Mouse (Mus musculus): ENCODE data around the gene Oas1h. TPM values are rescaled to one million over a fixed set of nuclear protein-coding genes. Genes with fewer than 3 reads are reported as not detected.
"Not testable (repeated sequence)": the region's sequence is repeated elsewhere in the genome, so short reads cannot be mapped to it uniquely, and the experiment has no call there.

The Oas1h gene
- polyA plus RNA-seq, 1 experiment from 2014 or later = not detected

DNA sequence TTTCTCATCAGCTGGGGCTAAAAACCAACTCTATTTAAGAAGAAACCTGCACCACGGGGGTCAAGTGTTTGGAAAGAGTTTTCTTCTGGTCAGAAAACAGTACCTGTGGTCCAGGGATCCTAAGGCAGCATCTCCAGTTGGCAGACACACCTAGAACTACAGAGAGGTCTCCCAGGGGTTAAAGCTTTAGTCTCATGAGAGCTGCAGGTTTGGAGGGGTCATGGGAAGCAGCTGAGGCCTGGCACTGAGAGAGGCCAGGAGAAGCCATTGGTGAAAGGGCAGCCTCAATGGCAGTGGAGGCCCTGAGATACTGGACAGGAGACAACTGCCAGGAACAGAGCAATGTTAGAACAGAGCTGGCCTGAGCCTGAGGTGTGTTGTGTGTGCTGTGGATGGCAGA, 39.4 kb downstream of the Oas1h start:
- WGBS = 33% methylated on average over 1 of the region's 1 CpGs
- TF ChIP-seq EP300 (optimal IDR thresholded peaks at IDR 0.05) = no peak
- TF ChIP-seq CTCF (IDR thresholded peaks at IDR 0.05; ENCODE audit: low read depth) = no peak
- no peak overlapping the region for H3K9ac ChIP-seq (ENCODE audit: low read length)
- ATAC-seq (ENCODE audit: low FRiP score, low TSS enrichment) (no peak), DNase-seq (ENCODE audit: low spot score) (no peak)
- no peaks in the 10 kb centered on the region for H3K27me3 ChIP-seq (ENCODE audit: control insufficient read depth, insufficient read depth, low read length)
- no peaks in the 10 kb centered on the region for H3K9me3 ChIP-seq (ENCODE audit: control insufficient read depth, low read length)
- H3K36me3 ChIP-seq (ENCODE audit: control insufficient read depth, insufficient read depth, low read length) = no peaks in the 10 kb centered on the region
- H3K4me1 ChIP-seq (replicated peaks; ENCODE audit: control insufficient read depth, insufficient read depth) = no peaks in the 10 kb centered on the region
- H3K27ac ChIP-seq (replicated peaks) = no peak overlapping the region
- no peak overlapping the region for H3K4me2 ChIP-seq (replicated peaks; ENCODE audit: low read depth)
- H3K4me3 ChIP-seq (ENCODE audit: low read depth, low read length) = no peak overlapping the region

DNA sequence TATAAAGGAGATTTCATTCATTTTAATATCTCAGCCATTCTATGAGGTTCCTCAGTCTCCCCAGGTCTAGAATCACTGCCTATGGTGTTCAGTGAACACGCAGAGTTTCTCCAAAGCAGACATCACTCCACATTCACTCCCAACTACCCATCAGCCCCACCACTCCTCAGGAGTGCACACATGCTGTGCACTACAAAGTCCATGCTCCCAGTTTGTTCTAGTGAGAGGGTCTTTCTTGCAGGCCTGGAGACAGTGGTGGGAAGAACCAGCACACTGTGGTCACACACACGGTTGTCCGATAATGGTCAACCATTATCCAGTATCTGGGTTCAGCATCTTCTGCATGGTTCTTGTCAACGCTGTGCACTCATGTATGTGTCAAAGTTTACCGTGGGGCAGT, 40.8 kb downstream of the Oas1h start:
- TF ChIP-seq EP300 (optimal IDR thresholded peaks at IDR 0.05) = no peak
- TF ChIP-seq CTCF (IDR thresholded peaks at IDR 0.05; ENCODE audit: low read depth) = no peak
- WGBS = 88% methylated on average over 5 of the region's 5 CpGs
- no peak overlapping the region for H3K4me2 ChIP-seq (replicated peaks; ENCODE audit: low read depth)
- no peaks in the 10 kb centered on the region for H3K4me1 ChIP-seq (replicated peaks; ENCODE audit: control insufficient read depth, insufficient read depth)
- no peaks in the 10 kb centered on the region for H3K27me3 ChIP-seq (ENCODE audit: control insufficient read depth, insufficient read depth, low read length)
- no peak overlapping the region for H3K4me3 ChIP-seq (ENCODE audit: low read depth, low read length)
- no peak for ATAC-seq (ENCODE audit: low FRiP score, low TSS enrichment)
- H3K9ac ChIP-seq (ENCODE audit: low read length) = no peak overlapping the region
- no peaks in the 10 kb centered on the region for H3K36me3 ChIP-seq (ENCODE audit: control insufficient read depth, insufficient read depth, low read length)
- no peak for DNase-seq (ENCODE audit: low spot score)
- no peaks in the 10 kb centered on the region for H3K9me3 ChIP-seq (ENCODE audit: control insufficient read depth, low read length)
- H3K27ac ChIP-seq (replicated peaks) = no peak overlapping the region

DNA sequence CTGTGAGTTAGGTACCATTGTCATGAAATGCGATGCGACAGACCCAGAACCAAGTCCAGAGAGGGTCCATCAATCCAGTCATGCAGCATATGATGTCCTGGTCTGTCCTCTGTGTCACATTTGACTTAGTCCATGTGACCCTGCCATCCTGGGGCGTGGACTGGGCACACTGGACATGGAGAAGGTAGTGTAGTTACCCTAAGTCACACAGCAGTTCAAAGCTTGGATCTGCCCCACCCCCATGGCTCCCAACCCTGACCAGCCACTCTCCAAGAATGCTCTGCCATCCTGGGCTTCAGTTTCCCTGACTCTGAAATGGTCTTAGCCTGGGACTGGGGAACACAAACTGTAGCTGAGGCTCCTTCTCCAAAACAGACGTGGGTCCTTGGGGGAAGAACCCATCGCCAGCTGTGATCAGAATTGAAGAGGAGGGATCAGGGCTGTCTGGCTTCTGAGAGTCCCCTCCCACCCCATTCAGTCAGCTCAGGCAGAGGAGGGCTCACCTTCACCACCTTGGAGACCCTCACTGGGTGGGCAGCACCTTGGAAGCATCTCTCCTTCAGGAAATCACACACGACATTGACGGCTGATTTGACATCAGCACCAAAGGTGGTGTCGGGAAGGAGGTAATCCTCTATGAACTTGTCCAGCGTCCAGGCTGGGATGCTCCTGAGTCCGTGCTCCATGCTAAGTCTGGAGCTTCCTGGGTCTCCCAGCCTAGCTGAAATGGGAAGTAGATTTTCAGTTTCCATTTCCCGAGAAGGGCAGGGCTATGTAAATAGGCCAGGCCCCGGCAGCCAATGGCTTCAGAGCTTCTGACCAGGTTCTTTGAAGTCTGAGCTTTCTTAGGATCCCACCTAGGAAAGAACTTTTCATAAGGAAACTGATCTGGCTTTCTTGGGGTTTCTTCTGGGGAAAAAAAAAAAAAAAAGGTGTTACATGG, 45.8 kb downstream of the Oas1h start, which contains the start of gene Oas1a:
Gene Oas1a, minus strand, starts transcription at position 731 of the 943 bp plus-strand sequence.
- not testable (repeated sequence) for H3K4me1 ChIP-seq (replicated peaks; ENCODE audit: control insufficient read depth, insufficient read depth); H3K27ac ChIP-seq (replicated peaks); H3K36me3 ChIP-seq (ENCODE audit: control insufficient read depth, insufficient read depth, low read length); H3K4me3 ChIP-seq (ENCODE audit: low read depth, low read length); H3K9me3 ChIP-seq (ENCODE audit: control insufficient read depth, low read length); H3K27me3 ChIP-seq (ENCODE audit: control insufficient read depth, insufficient read depth, low read length); H3K9ac ChIP-seq (ENCODE audit: low read length)
- H3K4me2 ChIP-seq (replicated peaks; ENCODE audit: low read depth) = 0 out of 2 replicates have a peak within 1 kb of the TSS, but pooled peaks have one; percentile 14
- 35% methylated on average over 8 of the region's 12 CpGs for WGBS
- ATAC-seq (ENCODE audit: low FRiP score, low TSS enrichment) (peak; percentile 56; the same call in 1 of the 2 replicates), DNase-seq (ENCODE audit: low spot score) (peak; percentile 41)

DNA sequence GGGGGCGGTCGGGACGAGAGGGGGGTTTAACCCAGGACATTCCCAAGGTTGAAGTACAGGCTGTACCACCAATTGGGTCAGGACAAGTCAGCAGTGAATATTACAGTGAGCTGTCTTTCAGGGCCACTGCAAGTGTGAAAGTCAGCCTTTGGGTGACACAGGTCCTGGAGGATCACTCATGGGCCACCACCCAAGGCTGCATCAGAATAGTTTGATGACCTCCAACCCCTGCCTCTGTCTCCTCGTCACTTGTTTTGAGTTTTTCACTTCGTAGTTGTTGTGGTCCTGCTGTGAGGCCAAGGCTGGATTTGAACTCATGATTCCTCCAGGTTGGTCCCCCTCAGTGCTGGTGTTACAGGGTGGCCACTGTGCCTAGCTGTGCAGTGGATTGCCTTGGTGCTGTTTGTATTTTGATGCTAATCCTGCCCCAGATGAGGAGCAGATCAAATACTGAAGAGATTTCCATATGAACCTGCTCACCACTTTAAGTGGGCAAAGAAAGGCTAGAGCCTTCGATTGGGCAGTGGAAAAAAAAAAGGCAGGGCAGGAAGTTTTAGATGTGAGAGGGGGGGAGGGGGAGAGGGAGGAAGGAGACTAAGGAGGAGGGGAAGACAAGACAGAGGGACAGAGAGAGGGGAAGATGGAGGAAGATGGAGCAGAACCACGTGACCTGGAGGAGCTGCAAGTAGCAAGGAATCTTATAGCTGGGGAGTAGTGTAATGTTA, 47.1 kb downstream of the Oas1h start:
- DNase-seq (ENCODE audit: low spot score) (no peak), ATAC-seq (ENCODE audit: low FRiP score, low TSS enrichment) (no peak)
- Histone ChIP-seq H3K9ac (ENCODE audit: low read length) (no peak overlapping the region), H3K4me2 (replicated peaks; ENCODE audit: low read depth) (no peak overlapping the region), H3K4me3 (ENCODE audit: low read depth, low read length) (no peak overlapping the region), H3K27me3 (ENCODE audit: control insufficient read depth, insufficient read depth, low read length) (no peaks in the 10 kb centered on the region), H3K27ac (replicated peaks) (no peak overlapping the region), H3K36me3 (ENCODE audit: control insufficient read depth, insufficient read depth, low read length) (no peaks in the 10 kb centered on the region), H3K9me3 (ENCODE audit: control insufficient read depth, low read length) (no peaks in the 10 kb centered on the region), H3K4me1 (replicated peaks; ENCODE audit: control insufficient read depth, insufficient read depth) (no peaks in the 10 kb centered on the region)
- WGBS = 52% methylated on average over 7 of the region's 7 CpGs
- TF ChIP-seq EP300 (optimal IDR thresholded peaks at IDR 0.05) (no peak), CTCF (IDR thresholded peaks at IDR 0.05; ENCODE audit: low read depth) (no peak)

DNA sequence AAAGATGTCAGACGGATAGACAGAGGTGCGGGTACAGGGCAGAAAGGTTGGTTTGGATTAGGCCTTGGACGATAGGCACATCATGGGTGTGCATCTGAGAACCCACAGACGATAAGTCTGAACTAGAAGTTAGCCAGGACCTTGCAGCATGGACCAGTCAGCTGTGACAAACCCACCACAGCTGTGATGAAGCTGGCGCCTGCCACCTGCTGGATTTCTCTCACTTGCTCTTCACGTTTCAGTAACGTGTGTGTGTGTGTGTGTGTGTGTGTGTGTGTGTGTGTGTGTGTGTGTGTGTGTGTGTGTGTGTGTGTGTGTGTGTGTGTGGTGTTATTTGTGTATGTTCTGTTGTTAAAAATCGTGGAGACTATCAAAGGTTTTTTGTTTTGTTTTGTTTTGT, 53.0 kb downstream of the Oas1h start, which contains the start of gene Oas1d:
Gene Oas1d, plus strand, starts transcription at position 333 of the 400 bp plus-strand sequence.
- not testable (repeated sequence) for ATAC-seq (ENCODE audit: low FRiP score, low TSS enrichment); DNase-seq (ENCODE audit: low spot score); H3K27me3 ChIP-seq (ENCODE audit: control insufficient read depth, insufficient read depth, low read length); H3K4me3 ChIP-seq (ENCODE audit: low read depth, low read length); H3K9ac ChIP-seq (ENCODE audit: low read length); H3K36me3 ChIP-seq (ENCODE audit: control insufficient read depth, insufficient read depth, low read length); H3K4me2 ChIP-seq (replicated peaks; ENCODE audit: low read depth); H3K4me1 ChIP-seq (replicated peaks; ENCODE audit: control insufficient read depth, insufficient read depth); H3K9me3 ChIP-seq (ENCODE audit: control insufficient read depth, low read length); H3K27ac ChIP-seq (replicated peaks)
- TF ChIP-seq CTCF (IDR thresholded peaks at IDR 0.05; ENCODE audit: low read depth) = peak; percentile 34
- WGBS = 41% methylated on average over 8 of the region's 8 CpGs

DNA sequence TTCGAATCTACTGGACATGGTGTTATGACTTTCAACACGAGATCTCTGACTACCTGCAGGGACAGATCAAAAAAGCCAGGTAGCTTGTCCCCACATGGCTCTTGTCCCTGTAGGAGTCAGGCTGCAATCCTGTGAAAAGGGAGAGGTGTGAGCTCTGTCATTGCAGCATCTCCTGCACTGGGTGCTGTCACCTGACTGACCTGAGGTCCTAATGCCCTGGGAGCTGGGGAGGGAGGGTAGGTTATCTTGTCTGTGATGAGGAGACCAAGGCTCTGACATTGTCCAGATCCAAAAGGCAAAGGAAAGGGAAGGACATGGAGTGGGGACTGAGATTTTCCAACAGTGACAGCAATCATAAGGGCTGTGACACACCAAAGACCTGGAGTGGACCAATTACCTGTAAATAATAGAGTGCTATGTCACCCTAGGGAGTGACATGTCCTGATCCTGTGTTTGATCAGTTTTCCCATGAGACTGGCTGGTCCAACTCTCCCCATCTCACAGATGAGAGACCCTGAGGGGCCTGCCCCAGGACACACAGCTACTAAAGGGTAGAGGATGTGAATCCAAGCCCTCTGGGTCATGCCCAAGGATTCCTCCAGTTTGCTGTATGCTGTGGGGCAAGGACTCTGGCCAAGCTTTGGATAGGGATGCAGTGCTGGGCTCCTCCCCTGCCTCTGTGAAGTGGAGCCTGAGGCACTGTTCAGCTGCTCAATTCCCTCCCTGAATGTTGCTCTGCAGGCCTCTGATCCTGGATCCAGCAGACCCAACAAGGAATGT, 58.1 kb downstream of the Oas1h start:
- not testable (repeated sequence) for DNase-seq (ENCODE audit: low spot score); H3K9me3 ChIP-seq (ENCODE audit: control insufficient read depth, low read length); H3K4me2 ChIP-seq (replicated peaks; ENCODE audit: low read depth); H3K9ac ChIP-seq (ENCODE audit: low read length); H3K4me3 ChIP-seq (ENCODE audit: low read depth, low read length); ATAC-seq (ENCODE audit: low FRiP score, low TSS enrichment); H3K27me3 ChIP-seq (ENCODE audit: control insufficient read depth, insufficient read depth, low read length); H3K36me3 ChIP-seq (ENCODE audit: control insufficient read depth, insufficient read depth, low read length); H3K27ac ChIP-seq (replicated peaks); H3K4me1 ChIP-seq (replicated peaks; ENCODE audit: control insufficient read depth, insufficient read depth)
- 63% methylated on average over 2 of the region's 2 CpGs for WGBS
